ENCODE assay signal across 21 mouse cellular contexts in the genomic region with DNA sequence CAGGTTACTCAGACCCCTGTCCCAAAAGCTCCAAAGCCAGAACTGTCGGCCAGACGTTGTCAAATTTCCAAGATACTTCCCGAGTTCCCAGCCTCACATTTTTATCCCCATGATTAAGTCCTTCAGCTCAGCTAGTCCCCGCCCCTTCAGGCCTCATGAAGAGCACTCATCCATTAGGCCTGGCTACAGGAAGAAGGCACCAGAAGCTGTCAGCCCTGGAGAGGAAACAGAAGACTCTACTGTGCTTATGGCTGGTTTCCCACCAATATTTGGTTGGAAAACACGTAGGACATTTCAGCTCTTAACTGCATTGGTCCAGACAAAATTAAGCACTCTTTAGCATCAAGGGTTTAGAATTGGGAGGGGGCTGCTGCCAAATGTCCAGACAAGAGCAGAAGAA.
DNase-seq lines count a peak whose midpoint lies in the region; ATAC-seq and TF ChIP-seq lines count a peak whose summit lies in the region.
"Had no signal": no experiment of that assay in that cellular context is flagged by ENCODE, and none has a peak within 500 bp of the region (broad histone marks: within the 10 kb centered on the region; RNA-seq: fewer than 3 reads in every experiment).

No protein-coding gene starts in this region.

- 0 out of 2 replicates have a peak, but pooled peaks have one; percentile 58 for ATAC-seq in intestine, embryonic 14.5 days (replicated peaks; ENCODE audit: low FRiP score, low TSS enrichment, low read depth)
- no peak for ATAC-seq in intestine, postnatal 0 days
- no peak for ATAC-seq in lung, embryonic 14.5 days (ENCODE audit: insufficient read depth)
- peak; percentile 68 for ATAC-seq in intestine, embryonic 15.5 days
- ATAC-seq in stomach, embryonic 16.5 days (ENCODE audit: insufficient read depth, low FRiP score) = peak; percentile 52; the same call in 1 of the 2 replicates
- ATAC-seq: forebrain, embryonic 16.5 days; inflammation-experienced regulatory T-cells, adult 6 months had no signal

- DNase-seq in intestine, embryonic 14.5 days (ENCODE audit: low spot score) = no peak
- DNase-seq in lung, embryonic 14.5 days = peak; percentile 54
- no peak for DNase-seq in lung, postnatal 25 days (ENCODE audit: low spot score)
- DNase-seq in frontal cortex, postnatal 10 days (ENCODE audit: low spot score in 2 of 2) = no peak
- DNase-seq: adrenal gland, postnatal 14 days; cerebellum, adult 18-20 months; heart, postnatal 10 days; layer of hippocampus, adult 9-11 months; midbrain, embryonic 14.5 days; right cerebral cortex, postnatal 25 days had no signal

- H3K9me3 ChIP-seq in intestine, embryonic 14.5 days (ENCODE audit: control insufficient read depth, low read length) = no peaks in the 10 kb centered on the region
- no peaks in the 10 kb centered on the region for H3K9me3 ChIP-seq in intestine, postnatal 0 days (ENCODE audit: control insufficient read depth)
- no peaks in the 10 kb centered on the region for H3K9me3 ChIP-seq in lung, embryonic 14.5 days (ENCODE audit: low read depth, low read length)
- H3K9me3 ChIP-seq in intestine, embryonic 15.5 days = no peaks in the 10 kb centered on the region
- H3K9me3 ChIP-seq in stomach, embryonic 16.5 days (replicated peaks; ENCODE audit: control insufficient read depth, low read length) = no peaks in the 10 kb centered on the region
- H3K9me3 ChIP-seq: heart, embryonic 13.5 days; hindbrain, embryonic 10.5 days; hindbrain, embryonic 15.5 days; limb, embryonic 12.5 days had no signal

- H3K4me2 ChIP-seq in intestine, embryonic 14.5 days (ENCODE audit: low read length) = no peak overlapping the region
- no peak overlapping the region for H3K4me2 ChIP-seq in intestine, postnatal 0 days (replicated peaks; ENCODE audit: low read depth)
- H3K4me2 ChIP-seq in lung, embryonic 14.5 days = no peak overlapping the region
- H3K4me2 ChIP-seq in intestine, embryonic 15.5 days (replicated peaks) = no peak overlapping the region
- H3K4me2 ChIP-seq in stomach, embryonic 16.5 days (ENCODE audit: low read depth, low read length) = no peak overlapping the region
- H3K4me2 ChIP-seq: heart, embryonic 13.5 days; hindbrain, embryonic 15.5 days; limb, embryonic 12.5 days had no signal

- H3K36me3 ChIP-seq in intestine, embryonic 14.5 days (ENCODE audit: control insufficient read depth, insufficient read depth, low read length) = no peaks in the 10 kb centered on the region
- no peaks in the 10 kb centered on the region for H3K36me3 ChIP-seq in intestine, postnatal 0 days (ENCODE audit: control insufficient read depth, insufficient read depth)
- H3K36me3 ChIP-seq in lung, embryonic 14.5 days (ENCODE audit: insufficient read depth) = no peaks in the 10 kb centered on the region
- H3K36me3 ChIP-seq in intestine, embryonic 15.5 days = no peaks in the 10 kb centered on the region
- no peaks in the 10 kb centered on the region for H3K36me3 ChIP-seq in stomach, embryonic 16.5 days (ENCODE audit: control insufficient read depth, insufficient read depth, low read length)
- H3K36me3 ChIP-seq: heart, embryonic 13.5 days; hindbrain, embryonic 10.5 days; hindbrain, embryonic 15.5 days; limb, embryonic 12.5 days had no signal

- H3K9ac ChIP-seq in intestine, embryonic 14.5 days (ENCODE audit: low read length) = no peak overlapping the region
- H3K9ac ChIP-seq in intestine, postnatal 0 days (ENCODE audit: low read depth, low read length) = no peak overlapping the region
- H3K9ac ChIP-seq in lung, embryonic 14.5 days = no peak overlapping the region
- no peak overlapping the region for H3K9ac ChIP-seq in intestine, embryonic 15.5 days
- no peak overlapping the region for H3K9ac ChIP-seq in stomach, embryonic 16.5 days (ENCODE audit: low read length)
- H3K9ac ChIP-seq: heart, embryonic 13.5 days; hindbrain, embryonic 15.5 days; limb, embryonic 12.5 days had no signal

- no peak for TF ChIP-seq CTCF in intestine, postnatal 0 days (IDR thresholded peaks at IDR 0.05; ENCODE audit: low read depth)
- no peak for TF ChIP-seq CTCF in lung, embryonic 14.5 days (IDR thresholded peaks at IDR 0.05; ENCODE audit: low read depth)

- H3K4me1 ChIP-seq in intestine, embryonic 14.5 days (replicated peaks; ENCODE audit: control insufficient read depth, insufficient read depth, low read length) = peaks cover 12% of the 10 kb centered on the region
- H3K4me1 ChIP-seq in intestine, postnatal 0 days (replicated peaks; ENCODE audit: control insufficient read depth, insufficient read depth, low read length) = no peaks in the 10 kb centered on the region
- peaks cover 14% of the 10 kb centered on the region; the same call in 1 of the 2 replicates for H3K4me1 ChIP-seq in lung, embryonic 14.5 days (ENCODE audit: insufficient read depth)
- H3K4me1 ChIP-seq in intestine, embryonic 15.5 days (replicated peaks) = peaks cover 9% of the 10 kb centered on the region
- H3K4me1 ChIP-seq in stomach, embryonic 16.5 days (ENCODE audit: control insufficient read depth, insufficient read depth, low read length) = peaks cover 21% of the 10 kb centered on the region
- H3K4me1 ChIP-seq: limb, embryonic 12.5 days had no signal

- H3K27ac ChIP-seq in intestine, embryonic 14.5 days (ENCODE audit: low read depth) = peak overlapping the region; percentile 57; the same call in 1 of the 2 replicates
- H3K27ac ChIP-seq in intestine, postnatal 0 days (ENCODE audit: low read depth, low read length) = no peak overlapping the region
- peak overlapping the region; percentile 87 for H3K27ac ChIP-seq in lung, embryonic 14.5 days (ENCODE audit: low read depth)
- H3K27ac ChIP-seq in intestine, embryonic 15.5 days = peak overlapping the region; percentile 60
- peak overlapping the region; percentile 68 for H3K27ac ChIP-seq in stomach, embryonic 16.5 days (ENCODE audit: low read length)
- H3K27ac ChIP-seq: heart, embryonic 13.5 days; hindbrain, embryonic 10.5 days; hindbrain, embryonic 15.5 days; limb, embryonic 12.5 days; macrophage had no signal

- 39% methylated on average over 5 of the region's 5 CpGs for WGBS in intestine, embryonic 14.5 days
- WGBS in intestine, postnatal 0 days = 60% methylated on average over 5 of the region's 5 CpGs
- 44% methylated on average over 5 of the region's 5 CpGs for WGBS in lung, embryonic 14.5 days
- 49% methylated on average over 5 of the region's 5 CpGs for WGBS in intestine, embryonic 15.5 days
- WGBS in stomach, embryonic 16.5 days = 40% methylated on average over 5 of the region's 5 CpGs

- peaks cover 4% of the 10 kb centered on the region; the same call in 1 of the 2 replicates for H3K27me3 ChIP-seq in intestine, embryonic 14.5 days (replicated peaks; ENCODE audit: control insufficient read depth, insufficient read depth, low read length)
- H3K27me3 ChIP-seq in intestine, postnatal 0 days (replicated peaks; ENCODE audit: control insufficient read depth, insufficient read depth, low read length) = 0 out of 2 replicates have a peak, but pooled peaks cover 3% of the 10 kb centered on the region
- H3K27me3 ChIP-seq in lung, embryonic 14.5 days (ENCODE audit: insufficient read depth, low read length) = no peaks in the 10 kb centered on the region
- no peaks in the 10 kb centered on the region for H3K27me3 ChIP-seq in intestine, embryonic 15.5 days (replicated peaks)
- H3K27me3 ChIP-seq in stomach, embryonic 16.5 days (ENCODE audit: control insufficient read depth, insufficient read depth, low read length) = no peaks in the 10 kb centered on the region
- H3K27me3 ChIP-seq: heart, embryonic 13.5 days; hindbrain, embryonic 15.5 days had no signal

- no peak overlapping the region for H3K4me3 ChIP-seq in intestine, embryonic 14.5 days (ENCODE audit: low read depth, low read length)
- no peak overlapping the region for H3K4me3 ChIP-seq in intestine, postnatal 0 days (ENCODE audit: low read depth, low read length)
- no peak overlapping the region for H3K4me3 ChIP-seq in lung, embryonic 14.5 days (ENCODE audit: low read depth, low read length)
- no peak overlapping the region for H3K4me3 ChIP-seq in intestine, embryonic 15.5 days (replicated peaks)
- H3K4me3 ChIP-seq in stomach, embryonic 16.5 days (replicated peaks; ENCODE audit: low read length) = no peak overlapping the region
- H3K4me3 ChIP-seq: erythroblast, embryonic 14.5 days; heart, embryonic 13.5 days; hindbrain, embryonic 10.5 days; hindbrain, embryonic 15.5 days; limb, embryonic 12.5 days had no signal

Comparison
In these comparisons a context has a peak if more than half of its experiments do, and no peak if none do; other contexts are left out.
1. ATAC-seq: peak in intestine, embryonic 14.5 days (single experiment), intestine, embryonic 15.5 days (single experiment) and stomach, embryonic 16.5 days (single experiment); none in intestine, postnatal 0 days (single experiment) and lung, embryonic 14.5 days (single experiment).